Mouse (Mus musculus) forebrain, embryonic 14.5 days (tissue): Measurements from ENCODE around the gene Rps8. TPM values are rescaled to one million over a fixed set of nuclear protein-coding genes. Genes with fewer than 3 reads are reported as not detected.

Experiments
- ATAC-seq: fragments of 200-750 bp; cut with Nextera tagmentation; 2 replicates; pipeline ENCODE4 v1.8.0; 2017; ENCODE audit warnings: mild to moderate bottlenecking, moderate library complexity
- DNase-seq: peaks from one replicate; pipeline ENCODE4 v3.0.0-alpha.2; 2015; ENCODE audit warnings: low spot score
- H3K27ac ChIP-seq: fragments of 300-500 bp; sonication (generic); 2 replicates; pipeline ENCODE4 v1.5.1; 2014; ENCODE audit warnings: low read depth, mild to moderate bottlenecking, control low read depth, low read length, moderate library complexity
- H3K27me3 ChIP-seq: fragments of 300-500 bp; sonication (generic); replicated peaks from 2 replicates; pipeline ENCODE4 v1.6.1; 2014; ENCODE audit warnings: low read length, control low read depth, mixed read lengths; ENCODE audit not compliant: control insufficient read depth, insufficient read depth
- H3K36me3 ChIP-seq: fragments of 300-500 bp; sonication (generic); 2 replicates; pipeline ENCODE4 v1.6.1; 2014; ENCODE audit warnings: low read length, control low read depth; ENCODE audit not compliant: control insufficient read depth, insufficient read depth
- H3K4me1 ChIP-seq: fragments of 300-500 bp; sonication (generic); 2 replicates; pipeline ENCODE4 v1.6.1; 2014; ENCODE audit warnings: antibody characterized with exemption, low read length, control low read depth; ENCODE audit not compliant: control insufficient read depth, insufficient read depth
- H3K4me2 ChIP-seq: fragments of 300-500 bp; sonication (generic); 2 replicates; pipeline ENCODE4 v1.6.1; 2014; ENCODE audit warnings: mild to moderate bottlenecking, control low read depth, low read length
- H3K4me3 ChIP-seq: fragments of 300-500 bp; sonication (generic); 2 replicates; pipeline ENCODE4 v1.5.1; 2014; ENCODE audit warnings: low read depth, low read length, control low read depth
- H3K9ac ChIP-seq: fragments of 300-500 bp; sonication (generic); 2 replicates; pipeline ENCODE4 v1.6.1; 2014; ENCODE audit warnings: mild to moderate bottlenecking, low read length, control low read depth, moderate library complexity
- H3K9me3 ChIP-seq: fragments of 300-500 bp; sonication (generic); replicated peaks from 2 replicates; pipeline ENCODE4 v1.6.1; 2016; ENCODE audit warnings: low read length, control low read depth, mixed read lengths; ENCODE audit not compliant: control insufficient read depth
- WGBS: fragments of 180-500 bp; shearing (Covaris S2); extraction: QIAGEN DNeasy Blood & Tissue Kit; methylation state at CpG from one replicate; pipeline ENCODE4 v1.1.7; 2014; 5-methylcytosine and 5-hydroxymethylcytosine counted together
- polyA plus RNA-seq: library from polyadenylated mRNA; unstranded; fragments of >200 nt; fragmentation: Nextera tagmentation; extraction: Ambion mirVana; gene quantifications from 2 replicates; pipeline ENCODE4 v1.2.1, GENCODE M21; 2014

Gene Rps8
- polyA plus RNA-seq, 1 experiment from 2014 or later, result 797 TPM

DNA sequence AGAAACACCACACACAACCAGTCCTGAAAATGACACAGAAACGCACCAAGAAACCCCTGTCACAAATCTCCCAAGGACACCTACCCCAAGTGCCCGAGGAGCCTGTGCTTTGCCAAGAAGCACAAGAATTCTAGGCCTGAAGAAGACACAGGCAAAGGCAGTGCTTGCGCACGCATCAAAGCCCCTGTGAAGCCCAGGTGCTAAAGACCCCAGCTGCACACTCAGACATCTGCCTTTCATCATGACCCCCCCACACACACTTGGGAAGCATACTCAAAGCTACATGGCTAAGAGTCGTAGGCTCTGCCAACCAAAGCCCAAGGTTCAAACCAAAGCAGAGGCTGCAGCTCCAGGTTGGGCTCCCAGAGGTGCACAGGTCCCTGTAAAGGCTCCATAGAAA, 40.5 kb downstream of the Rps8 start:
- ATAC-seq, result no peak
- no peak overlapping the region for H3K27ac ChIP-seq
- WGBS, result 87% methylated on average over 5 of the region's 5 CpGs

DNA sequence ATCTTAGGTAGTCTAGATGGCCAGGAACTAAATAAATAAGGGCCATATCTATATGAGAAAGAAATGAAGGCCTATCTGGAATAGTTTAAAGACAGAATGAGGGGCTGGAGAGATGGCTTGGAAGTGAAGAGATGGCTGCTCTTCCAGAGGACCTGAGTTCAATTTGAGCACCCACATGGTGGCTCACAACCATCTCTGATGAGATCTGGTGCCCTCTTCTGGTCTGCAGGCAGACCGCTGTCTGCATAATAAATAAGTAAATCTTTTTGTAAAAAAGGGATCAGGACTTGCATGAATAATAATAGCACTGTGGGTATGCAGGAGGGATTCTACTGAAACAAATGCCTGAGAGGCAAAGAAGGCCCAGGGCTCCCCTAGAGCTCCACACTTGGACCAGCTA, 42.8 kb downstream of the Rps8 start:
- H3K4me3 ChIP-seq, result no peak overlapping the region
- no peak overlapping the region for H3K9ac ChIP-seq
- no peak overlapping the region for H3K27ac ChIP-seq
- no peaks in the 10 kb centered on the region for H3K27me3 ChIP-seq
- ATAC-seq (no peak), DNase-seq (no peak)
- H3K9me3 ChIP-seq, result no peaks in the 10 kb centered on the region
- WGBS, result 69% methylated on average over 1 of the region's 1 CpGs
- H3K4me1 ChIP-seq, result no peaks in the 10 kb centered on the region
- no peak overlapping the region for H3K4me2 ChIP-seq
- H3K36me3 ChIP-seq, result peaks cover 15% of the 10 kb centered on the region; the same call in 1 of the 2 replicates

More for the DNA sequence above, 40.5 kb downstream of the Rps8 start:
- no peaks in the 10 kb centered on the region for H3K27me3 ChIP-seq
- peaks cover 6% of the 10 kb centered on the region for H3K4me1 ChIP-seq
- no peak overlapping the region for H3K9ac ChIP-seq
- peaks cover 10% of the 10 kb centered on the region; the same call in 1 of the 2 replicates for H3K36me3 ChIP-seq
- DNase-seq, result no peak
- H3K4me2 ChIP-seq, result no peak overlapping the region
- no peak overlapping the region for H3K4me3 ChIP-seq
- H3K9me3 ChIP-seq, result no peaks in the 10 kb centered on the region

DNA sequence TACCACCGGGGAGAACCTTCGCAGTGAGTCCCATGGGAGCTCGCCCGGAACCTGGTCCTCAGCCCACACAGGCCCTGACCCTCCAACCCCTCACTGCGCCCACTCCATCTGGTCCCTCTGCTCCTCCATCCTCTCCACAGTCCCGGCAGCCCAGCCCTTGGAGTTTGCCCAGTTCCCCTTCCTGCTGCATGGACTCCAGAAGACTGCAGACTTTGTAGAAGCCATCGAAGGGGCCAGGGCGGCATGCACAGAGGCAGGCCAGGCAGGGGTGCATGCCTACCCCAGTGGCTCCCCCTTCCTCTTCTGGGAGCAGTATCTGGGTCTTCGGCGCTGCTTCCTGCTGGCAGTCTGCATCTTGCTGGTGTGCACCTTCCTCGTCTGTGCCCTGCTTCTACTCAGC, 45.1 kb downstream of the Rps8 start:
- Histone ChIP-seq H3K36me3 (peaks cover 21% of the 10 kb centered on the region; the same call in 1 of the 2 replicates), H3K27ac (no peak overlapping the region), H3K9ac (no peak overlapping the region), H3K4me3 (no peak overlapping the region), H3K27me3 (no peaks in the 10 kb centered on the region), H3K4me1 (no peaks in the 10 kb centered on the region), H3K4me2 (no peak overlapping the region), H3K9me3 (no peaks in the 10 kb centered on the region)
- WGBS, result 93% methylated on average over 9 of the region's 11 CpGs
- ATAC-seq (no peak), DNase-seq (no peak)

DNA sequence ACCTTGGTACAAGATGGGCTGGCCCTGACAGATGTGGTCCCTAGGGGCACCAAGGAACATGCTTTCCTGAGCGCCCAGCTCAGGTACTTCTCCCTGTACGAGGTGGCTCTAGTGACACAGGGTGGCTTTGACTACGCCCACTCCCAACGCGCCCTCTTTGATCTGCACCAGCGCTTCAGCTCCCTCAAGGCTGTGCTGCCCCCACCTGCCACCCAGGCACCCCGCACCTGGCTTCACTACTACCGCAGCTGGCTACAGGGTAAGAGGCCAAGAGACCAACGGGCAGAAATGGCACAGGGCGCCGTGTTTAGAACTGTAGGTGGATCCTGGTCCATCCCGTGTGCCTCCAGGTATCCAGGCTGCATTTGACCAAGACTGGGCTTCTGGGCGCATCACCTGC, 45.8 kb downstream of the Rps8 start:
- 92% methylated on average over 13 of the region's 13 CpGs for WGBS
- Histone ChIP-seq H3K27me3 (no peaks in the 10 kb centered on the region), H3K9ac (no peak overlapping the region), H3K36me3 (peaks cover 21% of the 10 kb centered on the region; the same call in 1 of the 2 replicates), H3K9me3 (no peaks in the 10 kb centered on the region), H3K4me2 (no peak overlapping the region), H3K4me3 (no peak overlapping the region), H3K27ac (no peak overlapping the region), H3K4me1 (no peaks in the 10 kb centered on the region)
- DNase-seq, result no peak
- no peak for ATAC-seq

DNA sequence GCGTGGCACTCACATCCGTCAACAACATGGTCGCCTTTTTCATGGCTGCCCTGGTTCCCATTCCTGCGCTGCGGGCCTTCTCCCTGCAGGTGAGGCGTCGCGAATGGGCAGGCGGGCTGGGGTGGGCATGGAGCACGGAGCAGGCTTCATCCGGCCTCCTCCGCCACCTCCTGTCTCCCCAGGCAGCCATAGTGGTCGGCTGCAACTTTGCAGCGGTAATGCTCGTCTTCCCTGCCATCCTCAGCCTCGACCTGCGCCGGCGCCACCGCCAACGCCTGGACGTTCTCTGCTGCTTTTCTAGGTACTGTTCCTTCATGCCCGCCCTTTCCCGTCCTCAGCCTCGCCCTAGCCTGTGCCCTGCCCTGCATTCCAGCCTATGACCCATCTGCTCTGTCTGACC, 46.7 kb downstream of the Rps8 start:
- Histone ChIP-seq H3K4me1 (no peaks in the 10 kb centered on the region), H3K9ac (no peak overlapping the region), H3K27me3 (no peaks in the 10 kb centered on the region), H3K9me3 (no peaks in the 10 kb centered on the region), H3K36me3 (peaks cover 17% of the 10 kb centered on the region; the same call in 1 of the 2 replicates), H3K4me2 (no peak overlapping the region), H3K4me3 (no peak overlapping the region), H3K27ac (no peak overlapping the region)
- DNase-seq (no peak), ATAC-seq (no peak)
- WGBS, result 93% methylated on average over 25 of the region's 25 CpGs

DNA sequence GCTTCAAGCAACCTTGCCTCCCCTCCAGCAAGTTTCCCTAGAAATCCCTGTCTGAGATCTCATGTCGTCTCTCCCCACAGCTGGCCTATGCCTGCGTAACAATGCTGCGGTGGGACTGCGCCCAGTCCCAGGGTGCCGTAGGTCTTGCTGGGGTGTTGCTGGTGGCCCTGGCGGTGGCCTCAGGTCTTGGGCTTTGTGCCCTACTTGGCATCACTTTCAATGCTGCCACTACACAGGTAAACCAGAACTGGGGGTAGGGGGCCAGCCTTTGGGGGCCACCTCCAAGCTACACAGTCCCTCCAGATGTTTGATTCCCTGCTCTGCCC, 47.6 kb downstream of the Rps8 start:
- Histone ChIP-seq H3K4me2 (no peak overlapping the region), H3K36me3 (peaks cover 11% of the 10 kb centered on the region; the same call in 1 of the 2 replicates), H3K4me3 (no peak overlapping the region), H3K4me1 (no peaks in the 10 kb centered on the region), H3K9ac (no peak overlapping the region), H3K9me3 (no peaks in the 10 kb centered on the region), H3K27me3 (no peaks in the 10 kb centered on the region), H3K27ac (no peak overlapping the region)
- ATAC-seq (no peak), DNase-seq (no peak)
- 90% methylated on average over 6 of the region's 6 CpGs for WGBS

DNA sequence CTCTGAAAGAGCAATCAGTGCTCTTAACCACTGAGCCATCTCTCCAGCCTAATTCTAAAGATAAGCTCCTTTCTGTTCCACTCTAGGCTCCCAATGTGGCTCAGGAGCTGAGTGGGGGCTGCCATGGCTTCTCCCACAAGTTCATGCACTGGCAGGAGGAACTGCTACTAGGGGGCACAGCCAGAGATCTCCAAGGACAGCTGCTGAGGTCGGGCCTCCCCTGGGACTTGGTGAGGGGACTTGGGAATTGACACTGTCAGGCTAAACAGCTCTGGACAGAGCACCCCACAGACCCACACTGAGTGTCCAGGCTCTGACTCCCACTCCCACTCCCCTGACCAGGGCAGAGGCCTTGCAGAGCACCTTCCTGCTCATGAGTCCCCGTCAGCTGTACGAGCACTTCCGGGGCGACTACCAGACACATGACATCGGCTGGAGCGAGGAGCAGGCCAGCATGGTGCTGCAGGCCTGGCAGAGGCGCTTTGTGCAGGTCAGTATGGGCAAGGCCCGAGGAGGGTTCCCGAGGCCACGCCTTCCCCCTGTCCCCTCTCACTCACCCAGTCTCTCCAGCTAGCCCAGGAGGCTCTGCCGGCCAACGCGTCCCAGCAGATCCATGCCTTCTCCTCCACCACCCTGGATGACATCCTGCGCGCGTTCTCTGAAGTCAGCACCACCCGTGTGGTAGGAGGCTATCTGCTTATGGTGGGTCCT, 48.1 kb downstream of the Rps8 start:
- DNase-seq (no peak), ATAC-seq (no peak)
- Histone ChIP-seq H3K27ac (no peak overlapping the region), H3K4me1 (no peaks in the 10 kb centered on the region), H3K9me3 (no peaks in the 10 kb centered on the region), H3K36me3 (peaks cover 11% of the 10 kb centered on the region; the same call in 1 of the 2 replicates), H3K4me2 (no peak overlapping the region), H3K27me3 (no peaks in the 10 kb centered on the region), H3K9ac (no peak overlapping the region), H3K4me3 (no peak overlapping the region)
- 92% methylated on average over 18 of the region's 18 CpGs for WGBS

DNA sequence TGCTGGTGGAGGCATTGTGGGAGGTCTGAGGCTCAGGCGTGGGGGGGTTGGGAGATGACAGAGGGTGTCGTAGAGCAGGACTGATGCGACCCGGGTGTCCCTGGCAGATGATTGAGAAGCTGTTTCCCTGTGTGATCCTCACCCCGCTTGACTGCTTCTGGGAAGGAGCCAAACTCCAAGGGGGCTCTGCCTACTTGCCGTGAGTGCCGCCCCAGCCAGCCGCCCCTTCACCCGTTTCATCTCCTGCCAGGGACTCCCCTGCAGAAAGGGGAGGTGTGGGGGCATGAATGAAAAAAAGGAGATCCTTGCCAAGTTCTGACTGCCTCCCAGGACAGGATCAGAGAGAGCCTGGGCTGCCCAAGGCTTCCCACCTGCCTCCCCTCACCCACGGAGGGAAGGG, 50.9 kb downstream of the Rps8 start:
- Histone ChIP-seq H3K4me3 (no peak overlapping the region), H3K27ac (no peak overlapping the region), H3K36me3 (peaks cover 11% of the 10 kb centered on the region; the same call in 1 of the 2 replicates), H3K9me3 (no peaks in the 10 kb centered on the region), H3K9ac (no peak overlapping the region), H3K27me3 (no peaks in the 10 kb centered on the region), H3K4me2 (no peak overlapping the region), H3K4me1 (no peaks in the 10 kb centered on the region)
- ATAC-seq (no peak), DNase-seq (peak; percentile 19)
- 39% methylated on average over 10 of the region's 10 CpGs for WGBS

DNA sequence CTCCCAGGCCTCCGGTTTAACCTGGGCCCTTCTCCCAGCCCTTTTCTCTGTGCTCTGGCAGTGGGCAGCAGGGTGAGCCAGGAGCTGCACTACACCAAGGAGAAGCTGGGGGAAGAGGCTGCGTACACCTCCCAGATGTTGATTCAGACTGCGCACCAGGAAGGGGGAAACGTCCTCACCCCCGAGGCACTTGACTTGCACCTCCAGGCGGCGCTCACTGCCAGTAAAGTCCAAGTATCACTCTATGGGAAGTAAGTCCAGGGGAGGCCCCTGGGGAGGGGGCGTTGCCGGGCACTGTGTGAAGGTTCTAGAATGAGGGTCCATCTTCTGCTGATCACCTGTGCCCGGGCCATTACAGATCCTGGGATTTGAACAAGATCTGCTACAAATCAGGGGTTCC, 51.4 kb downstream of the Rps8 start:
- no peak overlapping the region for H3K4me2 ChIP-seq
- no peaks in the 10 kb centered on the region for H3K27me3 ChIP-seq
- 82% methylated on average over 10 of the region's 10 CpGs for WGBS
- DNase-seq (no peak), ATAC-seq (no peak)
- no peak overlapping the region for H3K4me3 ChIP-seq
- H3K36me3 ChIP-seq, result peaks cover 9% of the 10 kb centered on the region; the same call in 1 of the 2 replicates
- H3K9ac ChIP-seq, result no peak overlapping the region
- no peaks in the 10 kb centered on the region for H3K9me3 ChIP-seq
- H3K27ac ChIP-seq, result no peak overlapping the region
- H3K4me1 ChIP-seq, result no peaks in the 10 kb centered on the region
